9 mouse cellular contexts compared by ENCODE assay signal in the genomic region with DNA sequence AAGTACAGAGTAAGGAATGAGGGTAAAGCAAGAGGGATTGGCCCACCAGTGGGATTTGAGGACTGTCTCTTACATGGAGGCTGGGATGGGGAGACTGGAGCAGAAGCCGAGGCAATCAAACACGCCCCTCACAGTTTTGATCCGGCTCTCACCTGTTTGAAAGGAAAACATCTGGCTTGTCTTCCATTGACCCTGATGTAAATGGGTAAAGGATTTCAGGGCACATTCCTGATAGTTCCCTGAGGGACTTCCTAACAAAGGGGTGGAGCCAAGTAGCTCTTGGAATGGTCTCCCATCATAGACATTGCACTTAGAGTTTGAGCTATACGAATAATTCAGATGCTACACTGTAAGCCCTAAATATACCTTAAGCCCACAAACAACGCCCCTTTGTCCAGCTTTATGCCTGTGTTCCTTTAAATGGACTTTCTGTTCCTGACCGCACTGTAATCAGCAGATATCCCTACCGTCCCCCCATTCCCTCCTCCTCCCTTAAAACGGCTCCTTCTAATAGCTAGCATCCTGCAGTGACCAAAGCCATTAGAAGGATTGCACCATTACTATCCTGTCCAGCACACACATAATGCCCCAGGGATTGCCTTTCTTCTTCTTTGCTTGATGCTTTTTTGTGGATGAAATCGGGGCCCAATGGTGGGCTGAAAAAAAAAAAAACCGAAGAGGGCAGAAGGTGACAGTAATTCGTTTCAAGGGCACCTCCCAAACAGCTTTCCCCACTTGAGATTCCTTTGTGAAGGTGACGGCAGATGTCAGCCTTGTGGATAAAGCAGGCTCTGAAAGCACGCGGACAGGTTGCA. TPM values are rescaled to one million over a fixed set of nuclear protein-coding genes. Genes with fewer than 3 reads are reported as not detected.
DNase-seq lines count a peak whose midpoint lies in the region; ATAC-seq and TF ChIP-seq lines count a peak whose summit lies in the region.
"Had no signal": no experiment of that assay in that cellular context is flagged by ENCODE, and none has a peak within 500 bp of the region (broad histone marks: within the 10 kb centered on the region; RNA-seq: fewer than 3 reads in every experiment).

No protein-coding gene starts in this region.

- H3K27me3 ChIP-seq in heart, embryonic 15.5 days, result no peaks in the 10 kb centered on the region
- H3K27me3 ChIP-seq in MEL (ENCODE audit: control insufficient read depth in 1 of 2, insufficient read depth in 2 of 2, low read length in 2 of 2), result no peaks in the 10 kb centered on the region
- H3K27me3 ChIP-seq in forebrain, embryonic 14.5 days (replicated peaks; ENCODE audit: control insufficient read depth, insufficient read depth, low read length), result no peaks in the 10 kb centered on the region
- peaks cover 20% of the 10 kb centered on the region for H3K27me3 ChIP-seq in midbrain, embryonic 10.5 days (ENCODE audit: low read depth, poor library complexity, severe bottlenecking)

- H3K79me2 ChIP-seq in MEL (ENCODE audit: control insufficient read depth, insufficient read depth, low read length, poor library complexity), result no peaks in the 10 kb centered on the region

- H3K4me1 ChIP-seq in heart, embryonic 15.5 days (replicated peaks), result peaks cover 47% of the 10 kb centered on the region
- H3K4me1 ChIP-seq in MEL (ENCODE audit: control insufficient read depth in 1 of 2, insufficient read depth in 2 of 2, low read length in 2 of 2), result peaks cover 4 to 32% of the 10 kb centered on the region in 2 experiments
- peaks cover 27% of the 10 kb centered on the region for H3K4me1 ChIP-seq in forebrain, embryonic 14.5 days (ENCODE audit: control insufficient read depth, insufficient read depth, low read length)
- peaks cover 70% of the 10 kb centered on the region for H3K4me1 ChIP-seq in midbrain, embryonic 10.5 days

- no peak for TF ChIP-seq POLR2A in MEL (IDR thresholded peaks at IDR 0.05; ENCODE audit: control insufficient read depth in 1 of 2, insufficient read depth in 1 of 2, low read depth in 1 of 2, low read length in 2 of 2, poor library complexity in 1 of 2)

- TF ChIP-seq RAD21 in MEL (IDR thresholded peaks at IDR 0.05; ENCODE audit: low read depth, low read length), result no peak

- no peaks in the 10 kb centered on the region for H3K9me3 ChIP-seq in heart, embryonic 15.5 days (replicated peaks)
- no peaks in the 10 kb centered on the region for H3K9me3 ChIP-seq in MEL (replicated peaks; ENCODE audit: insufficient read depth, low read length)
- H3K9me3 ChIP-seq in forebrain, embryonic 14.5 days (replicated peaks; ENCODE audit: control insufficient read depth, low read length), result no peaks in the 10 kb centered on the region
- H3K9me3 ChIP-seq in midbrain, embryonic 10.5 days (replicated peaks), result no peaks in the 10 kb centered on the region

- peak overlapping the region; percentile 52 for H3K4me2 ChIP-seq in heart, embryonic 15.5 days
- peak overlapping the region; percentile 22; the same call in 1 of the 2 replicates for H3K4me2 ChIP-seq in forebrain, embryonic 14.5 days (ENCODE audit: low read length)

- H3K36me3 ChIP-seq in heart, embryonic 15.5 days, result no peaks in the 10 kb centered on the region
- peaks cover 0 to 12% of the 10 kb centered on the region in 2 experiments; a peak in 2 of 4 replicates for H3K36me3 ChIP-seq in MEL (ENCODE audit: control insufficient read depth in 1 of 2, insufficient read depth in 2 of 2, low read length in 2 of 2)
- no peaks in the 10 kb centered on the region for H3K36me3 ChIP-seq in forebrain, embryonic 14.5 days (ENCODE audit: control insufficient read depth, insufficient read depth, low read length)
- H3K36me3 ChIP-seq in midbrain, embryonic 10.5 days, result no peaks in the 10 kb centered on the region

- TF ChIP-seq CTCF in MEL (IDR thresholded peaks at IDR 0.05 in 2 of 3, conservative IDR thresholded peaks at IDR 0.05 in 1 of 3; ENCODE audit: control insufficient read depth in 1 of 3, insufficient read depth in 1 of 3, low read depth in 2 of 3, low read length in 3 of 3, poor library complexity in 1 of 3, severe bottlenecking in 1 of 3), result no peak

- peak overlapping the region; percentile 60 for H3K27ac ChIP-seq in heart, embryonic 15.5 days
- H3K27ac ChIP-seq in MEL (ENCODE audit: control insufficient read depth, low read depth, low read length), result no peak overlapping the region
- peak overlapping the region; percentile 50; the same call in 1 of the 2 replicates for H3K27ac ChIP-seq in forebrain, embryonic 14.5 days (ENCODE audit: low read depth, low read length)
- peak overlapping the region; percentile 82 for H3K27ac ChIP-seq in midbrain, embryonic 10.5 days (replicated peaks)
- H3K27ac ChIP-seq: liver, embryonic 14.5 days had no signal

- 0 out of 2 replicates have a peak overlapping the region, but pooled peaks have one; percentile 27 for H3K9ac ChIP-seq in heart, embryonic 15.5 days
- 0 out of 2 replicates have a peak overlapping the region, but pooled peaks have one; percentile 6 for H3K9ac ChIP-seq in MEL (ENCODE audit: control insufficient read depth, low read depth, low read length, poor library complexity, severe bottlenecking)
- H3K9ac ChIP-seq in forebrain, embryonic 14.5 days (ENCODE audit: low read length), result peak overlapping the region; percentile 44; the same call in 1 of the 2 replicates
- H3K9ac ChIP-seq: liver, embryonic 14.5 days had no signal

- DNase-seq in heart, adult 9 months (ENCODE audit: low spot score in 2 of 2), result no peak
- no peak for DNase-seq in MEL (ENCODE audit: low read depth, low spot score)
- DNase-seq in forebrain, embryonic 14.5 days (ENCODE audit: low spot score), result peak; percentile 58
- no peak for DNase-seq in midbrain, embryonic 10.5 days (ENCODE audit: low spot score)
- DNase-seq in urinary bladder, postnatal 36 days (ENCODE audit: low spot score in 2 of 2), result no peak

- WGBS in heart, embryonic 15.5 days, result 32% methylated on average over 14 of the region's 14 CpGs
- WGBS in forebrain, embryonic 14.5 days, result 47% methylated on average over 14 of the region's 14 CpGs
- WGBS in midbrain, embryonic 10.5 days, result 56% methylated on average over 14 of the region's 14 CpGs

- no peak overlapping the region for H3K4me3 ChIP-seq in heart, embryonic 15.5 days
- H3K4me3 ChIP-seq in MEL (ENCODE audit: control insufficient read depth in 1 of 2, insufficient read depth in 1 of 2, low read depth in 2 of 2, low read length in 2 of 2), result no peak overlapping the region
- H3K4me3 ChIP-seq in forebrain, embryonic 14.5 days (ENCODE audit: low read depth, low read length), result no peak overlapping the region
- H3K4me3 ChIP-seq in midbrain, embryonic 10.5 days, result no peak overlapping the region

- ATAC-seq in heart, embryonic 15.5 days (replicated peaks; ENCODE audit: insufficient number of reproducible peaks, insufficient read depth, low FRiP score, low read depth), result no peak
- no peak for ATAC-seq in forebrain, embryonic 14.5 days
- no peak for ATAC-seq in granulocyte monocyte progenitor cell, adult 5-6 weeks (replicated peaks; ENCODE audit: poor library complexity, severe bottlenecking)
- no peak for ATAC-seq in cerebellum, adult (ENCODE audit: insufficient number of reproducible peaks, low FRiP score, low TSS enrichment)

- no peak for TF ChIP-seq EP300 in MEL (IDR thresholded peaks at IDR 0.05; ENCODE audit: low read depth in 1 of 2, low read length in 2 of 2)

TF ChIP-seq in MEL, 35 proteins besides CTCF, POLR2A, EP300 and RAD21:
- TF ChIP-seq POLR2AphosphoS5 (IDR thresholded peaks at IDR 0.05; ENCODE audit: borderline replicate concordance, low read depth, low read length) (no peak), USF2 (IDR thresholded peaks at IDR 0.05; ENCODE audit: borderline replicate concordance in 1 of 2, insufficient read depth in 1 of 2, low read depth in 1 of 2, low read length in 2 of 2) (no peak), USF1 (IDR thresholded peaks at IDR 0.05; ENCODE audit: low read depth, low read length) (no peak), JUND (IDR thresholded peaks at IDR 0.05; ENCODE audit: low read depth, low read length) (no peak), NELFE (IDR thresholded peaks at IDR 0.05; ENCODE audit: low read depth, low read length) (no peak), TCF12 (IDR thresholded peaks at IDR 0.05; ENCODE audit: low read depth, low read length) (no peak), ETS1 (IDR thresholded peaks at IDR 0.05; ENCODE audit: low read depth, low read length) (no peak), KAT2A (conservative IDR thresholded peaks at IDR 0.05; ENCODE audit: low read depth, low read length) (no peak), NRF1 (IDR thresholded peaks at IDR 0.05; ENCODE audit: insufficient read depth, low read depth, low read length, poor library complexity, severe bottlenecking) (no peak)

RNA-seq across cellular contexts. Expression of gene Medag, which starts 36.3 kb away (rescaled TPM):
- polyA plus RNA-seq in heart, embryonic 15.5 days (2015; fragmentation: Nextera tagmentation; extraction: Ambion mirVana), result 1.9 and 2.0 TPM in 2 replicates
- not detected in 2 replicates for total RNA-seq in MEL (2012; rRNA removed)
- not detected for polyA plus RNA-seq in MEL (2012; ENCODE audit: insufficient read depth in 1 of 2, insufficient read length in 2 of 2, low read depth in 1 of 2, low replicate concordance in 2 of 2, missing spikeins in 1 of 2)
- 1.3 and 1.6 TPM in 2 replicates for polyA plus RNA-seq in forebrain, embryonic 14.5 days (2014; fragmentation: Nextera tagmentation; extraction: Ambion mirVana)
- 0.32 and 0.57 TPM in 2 replicates for polyA plus RNA-seq in midbrain, embryonic 10.5 days (2016; fragmentation: Nextera tagmentation; extraction: Ambion mirVana)
- total RNA-seq in granulocyte monocyte progenitor cell, adult 5-6 weeks (2014; fragmentation: Nextera tagmentation), result not detected in 2 replicates
- total RNA-seq in granulocyte monocyte progenitor cell, adult 5-6 weeks (2017), result not detected in 2 replicates
